Mouse (Mus musculus) embryonic facial prominence, embryonic 12.5 days (tissue): Measurements from ENCODE around the gene P2ry6. TPM values are rescaled to one million over a fixed set of nuclear protein-coding genes. Genes with fewer than 3 reads are reported as not detected.

Experiments used
- ATAC-seq: fragments of 200-750 bp; cut with Nextera tagmentation; 2 replicates; pipeline ENCODE4 v1.8.0; 2017; ENCODE audit not compliant: insufficient number of reproducible peaks, insufficient read depth, low FRiP score, low TSS enrichment
- H3K27ac ChIP-seq: fragments of 300-500 bp; sonication (generic); 2 replicates; pipeline ENCODE4 v1.5.1; 2016; ENCODE audit warnings: mild to moderate bottlenecking
- H3K27me3 ChIP-seq: fragments of 300-500 bp; sonication (generic); 2 replicates; pipeline ENCODE4 v1.6.1; 2016; ENCODE audit warnings: mild to moderate bottlenecking, moderate library complexity
- H3K36me3 ChIP-seq: fragments of 300-500 bp; sonication (generic); 2 replicates; pipeline ENCODE4 v1.6.1; 2016; ENCODE audit warnings: mild to moderate bottlenecking
- H3K4me1 ChIP-seq: fragments of 300-500 bp; sonication (generic); 2 replicates; pipeline ENCODE4 v1.6.1; 2016
- H3K4me2 ChIP-seq: fragments of 300-500 bp; sonication (generic); replicated peaks from 2 replicates; pipeline ENCODE4 v1.6.1; 2016; ENCODE audit warnings: mild to moderate bottlenecking, moderate library complexity
- H3K4me3 ChIP-seq: fragments of 300-500 bp; sonication (generic); 2 replicates; pipeline ENCODE4 v1.5.1; 2016; ENCODE audit warnings: mild to moderate bottlenecking
- H3K9ac ChIP-seq: fragments of 300-500 bp; sonication (generic); 2 replicates; pipeline ENCODE4 v1.6.1; 2016; ENCODE audit warnings: mild to moderate bottlenecking, moderate library complexity
- H3K9me3 ChIP-seq: fragments of 300-500 bp; sonication (generic); 2 replicates; pipeline ENCODE4 v1.6.1; 2016; ENCODE audit warnings: mild to moderate bottlenecking, moderate library complexity
- WGBS: fragments of 180-500 bp; shearing (Covaris S2); methylation state at CpG from one replicate; pipeline ENCODE4 v1.1.7; 2016; 5-methylcytosine and 5-hydroxymethylcytosine counted together
- polyA plus RNA-seq: library from polyadenylated mRNA; unstranded; fragments of >200 nt; fragmentation: Nextera tagmentation; extraction: Ambion mirVana; gene quantifications from 2 replicates; pipeline ENCODE4 v1.2.1, GENCODE M21; 2016

P2ry6 gene
- polyA plus RNA-seq, 1 experiment from 2014 or later: 3.6 TPM

GRCm38 (mm10) chr7:100893249-100894056 lies 81.0 kb downstream of the P2ry6 start:
- Histone ChIP-seq H3K27ac (0 out of 2 replicates have a peak overlapping the region, but pooled peaks have one; percentile 8), H3K4me1 (peaks cover 25% of the 10 kb centered on the region), H3K27me3 (no peaks in the 10 kb centered on the region), H3K4me2 (peak overlapping the region; percentile 97), H3K9ac (peak overlapping the region; percentile 68; the same call in 1 of the 2 replicates), H3K36me3 (peaks cover 37% of the 10 kb centered on the region), H3K9me3 (no peaks in the 10 kb centered on the region), H3K4me3 (no peak overlapping the region)
- no peak for ATAC-seq
- 54% methylated on average over 20 of the region's 20 CpGs for WGBS

Other genes starting within 250 kb of the P2ry6 start
- gene Relt, start 111.2 kb downstream of the P2ry6 start, polyA plus RNA-seq: 3.4 and 4.1 TPM in 2 replicates
- 11.0 and 11.1 TPM in 2 replicates for gene Arhgef17, start 42.5 kb downstream of the P2ry6 start, polyA plus RNA-seq
- 0.83 and 1.2 TPM in 2 replicates for gene P2ry2, start 38.2 kb upstream of the P2ry6 start, polyA plus RNA-seq
- 29.4 and 31.5 TPM in 2 replicates for gene Fchsd2, start 118.2 kb upstream of the P2ry6 start, polyA plus RNA-seq